Mouse (Mus musculus) kidney, postnatal 0 days (tissue): ENCODE measurements at regions not wholly inside any gene's neighbourhood (a gene's known extent, or its start where the extent isn't known, plus 50 kb on each side); places are given as distances from the start of the nearest gene placed in this dataset.
A peak's percentile ranks its signal among the peaks of the same experiment; 100 is the strongest.

ENCODE experiments used
- ATAC-seq: fragments of 200-750 bp; cut with Nextera tagmentation; replicated peaks from 2 replicates; pipeline ENCODE4 v1.8.0; 2017; ENCODE audit warnings: low read depth, moderate number of reproducible peaks, moderate TSS enrichment, moderate library complexity; ENCODE audit not compliant: low FRiP score
- DNase-seq: peaks from one replicate; pipeline ENCODE4 v3.0.0-alpha.2; 2016; ENCODE audit warnings: low spot score
- H3K27ac ChIP-seq: fragments of 300-500 bp; sonication (generic); 2 replicates; pipeline ENCODE4 v1.5.1; 2014; ENCODE audit warnings: mild to moderate bottlenecking
- H3K27me3 ChIP-seq: fragments of 300-500 bp; sonication (generic); 2 replicates; pipeline ENCODE4 v1.6.1; 2014; ENCODE audit warnings: low read length, mixed read lengths; ENCODE audit not compliant: insufficient read depth
- H3K36me3 ChIP-seq: fragments of 300-500 bp; sonication (generic); 2 replicates; pipeline ENCODE4 v1.6.1; 2014; ENCODE audit warnings: low read length, mixed read lengths; ENCODE audit not compliant: insufficient read depth
- H3K4me1 ChIP-seq: fragments of 300-500 bp; sonication (generic); replicated peaks from 2 replicates; pipeline ENCODE4 v1.6.1; 2014; ENCODE audit warnings: antibody characterized with exemption, low read length, mixed read lengths; ENCODE audit not compliant: insufficient read depth
- H3K4me2 ChIP-seq: fragments of 300-500 bp; sonication (generic); 2 replicates; pipeline ENCODE4 v1.6.1; 2014; ENCODE audit warnings: mild to moderate bottlenecking, low read length, moderate library complexity, mixed read lengths
- H3K4me3 ChIP-seq: fragments of 300-500 bp; sonication (generic); replicated peaks from 2 replicates; pipeline ENCODE4 v1.5.1; 2014; ENCODE audit warnings: low read depth, low read length
- H3K9ac ChIP-seq: fragments of 300-500 bp; sonication (generic); 2 replicates; pipeline ENCODE4 v1.6.1; 2014; ENCODE audit warnings: low read depth, low read length
- H3K9me3 ChIP-seq: fragments of 300-500 bp; sonication (generic); replicated peaks from 2 replicates; pipeline ENCODE4 v1.6.1; 2016; ENCODE audit warnings: low read length, inconsistent platforms, mixed read lengths
- CTCF ChIP-seq: IDR thresholded peaks from 2 replicates; pipeline ENCODE4 v1.5.1; 2016; ENCODE audit warnings: antibody characterized with exemption, low read depth, mild to moderate bottlenecking, moderate library complexity
- WGBS: fragments of 180-500 bp; shearing (Covaris S2); extraction: QIAGEN DNeasy Blood & Tissue Kit; methylation state at CpG from one replicate; pipeline ENCODE4 v1.1.7; 2014; 5-methylcytosine and 5-hydroxymethylcytosine counted together

GRCm38 (mm10) chrX:57676764-57677163 is 173.2 kb upstream of the Gpr101 start:
- Histone ChIP-seq H3K9me3 (no peaks in the 10 kb centered on the region), H3K4me1 (no peaks in the 10 kb centered on the region), H3K27me3 (no peaks in the 10 kb centered on the region), H3K27ac (no peak overlapping the region), H3K4me2 (no peak overlapping the region), H3K36me3 (no peaks in the 10 kb centered on the region), H3K9ac (no peak overlapping the region), H3K4me3 (no peak overlapping the region)
- TF ChIP-seq CTCF = no peak
- ATAC-seq = no peak
- WGBS = 44% methylated on average over 6 of the region's 6 CpGs
- no peak for DNase-seq

DNA sequence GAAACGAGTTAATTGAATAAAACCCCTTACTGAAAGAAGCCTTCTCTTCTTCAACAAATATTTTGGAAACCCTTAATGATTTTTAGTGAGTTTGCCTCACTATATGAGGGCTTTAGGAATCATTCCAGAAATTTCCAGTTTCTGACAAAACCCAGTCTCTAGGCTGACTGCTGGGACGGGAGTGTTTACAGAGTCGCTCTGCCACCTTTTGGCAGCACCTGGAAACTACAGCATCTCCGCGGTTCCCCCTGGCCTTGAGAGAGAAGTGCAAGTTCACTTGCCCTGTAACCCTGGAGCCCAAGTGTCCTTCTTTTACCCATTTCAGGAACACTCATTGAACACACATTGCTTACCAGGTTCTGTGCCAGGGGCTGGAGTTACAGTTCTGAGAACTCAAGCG is 171.4 kb upstream of the Gpr101 start:
- ATAC-seq = no peak

DNA sequence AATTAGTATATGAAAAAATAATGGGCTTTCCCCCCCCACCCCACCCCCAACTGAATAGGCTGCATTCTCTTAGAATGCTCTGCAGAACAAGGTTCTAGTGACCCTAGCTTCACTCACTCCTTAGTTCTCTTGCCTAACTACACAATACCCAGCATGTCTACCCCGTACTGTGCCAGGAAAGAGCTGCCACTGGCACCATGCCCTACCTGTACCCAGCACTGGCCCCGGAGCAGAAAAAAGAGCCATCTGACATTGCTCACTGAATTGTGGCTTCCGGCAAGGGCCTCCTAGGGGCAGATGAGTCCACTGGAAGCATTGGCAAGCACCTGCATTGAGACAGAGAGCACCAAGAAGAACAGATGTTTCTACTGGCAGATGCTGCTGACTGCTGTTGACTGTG is 156.0 kb upstream of the Gpr101 start:
- H3K9ac ChIP-seq = no peak overlapping the region
- H3K27me3 ChIP-seq = no peaks in the 10 kb centered on the region
- H3K4me1 ChIP-seq = no peaks in the 10 kb centered on the region
- ATAC-seq (no peak), DNase-seq (no peak)
- no peak overlapping the region for H3K4me3 ChIP-seq
- 96% methylated on average over 3 of the region's 3 CpGs for WGBS
- H3K36me3 ChIP-seq = no peaks in the 10 kb centered on the region
- H3K9me3 ChIP-seq = no peaks in the 10 kb centered on the region
- no peak for TF ChIP-seq CTCF
- H3K27ac ChIP-seq = no peak overlapping the region
- no peak overlapping the region for H3K4me2 ChIP-seq

More for the DNA sequence above, 171.4 kb upstream of the Gpr101 start:
- Histone ChIP-seq H3K4me1 (no peaks in the 10 kb centered on the region), H3K4me2 (no peak overlapping the region), H3K4me3 (no peak overlapping the region), H3K27me3 (no peaks in the 10 kb centered on the region), H3K27ac (no peak overlapping the region), H3K9me3 (no peaks in the 10 kb centered on the region), H3K36me3 (no peaks in the 10 kb centered on the region), H3K9ac (no peak overlapping the region)
- peak; percentile 59 for TF ChIP-seq CTCF
- WGBS = 14% methylated on average over 6 of the region's 6 CpGs
- DNase-seq = peak; percentile 24

- DNase-seq = no peak
- H3K36me3 ChIP-seq = no peaks in the 10 kb centered on the region
- H3K9me3 ChIP-seq = no peaks in the 10 kb centered on the region
- no peaks in the 10 kb centered on the region for H3K4me1 ChIP-seq
- WGBS = 64% methylated on average over 2 of the region's 2 CpGs
- TF ChIP-seq CTCF = no peak
- H3K27ac ChIP-seq = no peak overlapping the region
- H3K27me3 ChIP-seq = no peaks in the 10 kb centered on the region
- H3K9ac ChIP-seq = no peak overlapping the region
- no peak overlapping the region for H3K4me3 ChIP-seq
- H3K4me2 ChIP-seq = no peak overlapping the region
- no peak for ATAC-seq
These were observed 152.5 kb upstream of the Gpr101 start for GRCm38 (mm10) chrX:57656035-57656434.

DNA sequence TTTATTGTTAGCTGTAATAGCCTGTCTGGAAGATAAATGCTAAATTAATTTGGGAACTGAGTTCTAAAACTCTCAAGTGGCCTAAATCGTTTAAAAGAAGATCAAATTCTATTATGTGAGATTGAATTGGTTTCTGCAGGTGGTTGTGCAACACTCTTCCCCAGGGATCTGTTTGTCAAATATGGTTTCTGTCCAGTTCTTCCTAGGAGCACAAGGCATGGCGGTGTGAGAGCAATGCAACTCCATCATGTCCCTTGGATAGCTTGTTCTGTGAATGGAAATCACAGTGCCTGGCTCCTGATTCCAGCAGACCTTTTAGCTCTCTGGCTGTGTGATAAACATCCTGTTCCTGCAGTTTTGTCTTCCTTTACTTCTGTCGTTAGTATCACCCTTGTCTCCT is 151.9 kb upstream of the Gpr101 start:
- Histone ChIP-seq H3K9me3 (no peaks in the 10 kb centered on the region), H3K4me2 (no peak overlapping the region), H3K4me3 (no peak overlapping the region), H3K27me3 (no peaks in the 10 kb centered on the region), H3K27ac (no peak overlapping the region), H3K9ac (no peak overlapping the region), H3K4me1 (no peaks in the 10 kb centered on the region), H3K36me3 (no peaks in the 10 kb centered on the region)
- TF ChIP-seq CTCF = no peak
- 47% methylated on average over 3 of the region's 3 CpGs for WGBS
- ATAC-seq (no peak), DNase-seq (no peak)
